Mouse (Mus musculus) hindbrain, embryonic 15.5 days (tissue): Measurements from ENCODE around the gene Gm36864. TPM values are rescaled to one million over a fixed set of nuclear protein-coding genes. Genes with fewer than 3 reads are reported as not detected.

Source experiments
- ATAC-seq: fragments of 200-750 bp; cut with Nextera tagmentation; 2 replicates; pipeline ENCODE4 v1.8.0; 2017; ENCODE audit warnings: low read depth, moderate number of reproducible peaks, moderate TSS enrichment; ENCODE audit not compliant: low FRiP score
- H3K27ac ChIP-seq: fragments of 300-500 bp; sonication (generic); replicated peaks from 2 replicates; pipeline ENCODE4 v1.5.1; 2015; ENCODE audit warnings: mild to moderate bottlenecking, inconsistent platforms
- H3K27me3 ChIP-seq: fragments of 300-500 bp; sonication (generic); 2 replicates; pipeline ENCODE4 v1.6.1; 2015; ENCODE audit warnings: control low read depth, inconsistent platforms
- H3K36me3 ChIP-seq: fragments of 300-500 bp; sonication (generic); 2 replicates; pipeline ENCODE4 v1.6.1; 2015; ENCODE audit warnings: control low read depth, inconsistent platforms
- H3K4me1 ChIP-seq: fragments of 300-500 bp; sonication (generic); replicated peaks from 2 replicates; pipeline ENCODE4 v1.6.1; 2015; ENCODE audit warnings: control low read depth, inconsistent platforms
- H3K4me2 ChIP-seq: fragments of 300-500 bp; sonication (generic); 2 replicates; pipeline ENCODE4 v1.6.1; 2015; ENCODE audit warnings: moderate library complexity, mild to moderate bottlenecking, inconsistent platforms
- H3K4me3 ChIP-seq: fragments of 300-500 bp; sonication (generic); 2 replicates; pipeline ENCODE4 v1.5.1; 2015; ENCODE audit warnings: mild to moderate bottlenecking, inconsistent platforms
- H3K9ac ChIP-seq: fragments of 300-500 bp; sonication (generic); 2 replicates; pipeline ENCODE4 v1.6.1; 2015; ENCODE audit warnings: inconsistent platforms
- H3K9me3 ChIP-seq: fragments of 300-500 bp; sonication (generic); 2 replicates; pipeline ENCODE4 v1.6.1; 2016; ENCODE audit warnings: control low read depth, inconsistent platforms
- WGBS: fragments of 180-500 bp; shearing (Covaris S2); methylation state at CpG from one replicate; pipeline ENCODE4 v1.1.7; 2015; 5-methylcytosine and 5-hydroxymethylcytosine counted together
- polyA plus RNA-seq: library from polyadenylated mRNA; unstranded; fragments of >200 nt; fragmentation: Nextera tagmentation; extraction: Ambion mirVana; gene quantifications from 2 replicates; pipeline ENCODE4 v1.2.1, GENCODE M21; 2015

Gene Gm36864
- polyA plus RNA-seq, 1 experiment from 2014 or later, result 0.17 TPM

DNA sequence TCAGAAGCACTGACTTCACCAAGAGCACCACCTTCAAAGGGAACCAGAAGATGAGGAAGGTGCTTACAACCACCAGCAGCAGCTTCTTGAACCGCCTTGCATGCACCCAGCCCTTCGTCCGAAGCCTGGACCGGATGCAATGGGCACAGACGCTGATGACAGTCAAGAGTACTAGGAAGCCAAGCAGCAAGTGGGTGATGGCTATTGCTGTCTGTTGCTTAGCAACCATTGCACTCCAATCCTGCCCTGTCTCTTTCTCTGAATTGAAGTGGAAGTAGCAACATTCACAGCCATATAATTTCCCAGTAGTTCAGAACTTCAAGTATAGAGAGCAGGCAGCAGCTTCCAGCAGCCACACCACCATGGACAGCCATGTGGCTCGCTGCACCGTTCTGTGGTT lies 45.6 kb downstream of the Gm36864 start:
- no peak; the same call in 1 of the 2 replicates for ATAC-seq
- no peaks in the 10 kb centered on the region for H3K36me3 ChIP-seq
- H3K4me2 ChIP-seq, result no peak overlapping the region
- no peak overlapping the region for H3K9ac ChIP-seq
- WGBS, result 62% methylated on average over 7 of the region's 7 CpGs
- no peak overlapping the region for H3K4me3 ChIP-seq
- H3K27me3 ChIP-seq, result no peaks in the 10 kb centered on the region
- H3K9me3 ChIP-seq, result no peaks in the 10 kb centered on the region
- H3K4me1 ChIP-seq, result 0 out of 2 replicates have a peak, but pooled peaks cover 6% of the 10 kb centered on the region
- H3K27ac ChIP-seq, result no peak overlapping the region; the same call in 1 of the 2 replicates

DNA sequence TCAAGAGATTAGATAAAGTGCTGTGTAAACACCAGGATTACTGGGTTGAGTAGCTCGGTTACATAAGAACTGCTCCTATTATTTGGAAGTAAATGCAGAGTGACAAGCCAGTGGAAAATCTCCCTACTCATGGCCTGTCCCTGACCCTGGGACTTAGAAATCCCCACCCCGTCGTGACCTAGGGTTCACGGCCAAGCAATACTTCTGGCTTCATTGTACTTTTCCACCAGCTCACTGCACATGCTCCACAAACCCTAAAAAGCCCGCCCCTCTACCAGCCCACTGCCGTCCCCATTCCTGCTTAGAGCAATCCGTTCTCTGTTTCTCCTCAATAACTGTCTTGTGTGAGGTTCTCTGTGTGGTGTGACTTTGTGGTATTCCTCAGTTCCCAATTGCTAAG lies 51.8 kb downstream of the Gm36864 start:
- no peak overlapping the region for H3K9ac ChIP-seq
- no peak overlapping the region for H3K27ac ChIP-seq
- no peak overlapping the region for H3K4me2 ChIP-seq
- no peak for ATAC-seq
- peaks cover 2% of the 10 kb centered on the region; the same call in 1 of the 2 replicates for H3K27me3 ChIP-seq
- H3K4me1 ChIP-seq, result no peaks in the 10 kb centered on the region
- H3K4me3 ChIP-seq, result no peak overlapping the region
- WGBS, result 73% methylated on average over 7 of the region's 7 CpGs
- no peaks in the 10 kb centered on the region for H3K9me3 ChIP-seq
- no peaks in the 10 kb centered on the region for H3K36me3 ChIP-seq

DNA sequence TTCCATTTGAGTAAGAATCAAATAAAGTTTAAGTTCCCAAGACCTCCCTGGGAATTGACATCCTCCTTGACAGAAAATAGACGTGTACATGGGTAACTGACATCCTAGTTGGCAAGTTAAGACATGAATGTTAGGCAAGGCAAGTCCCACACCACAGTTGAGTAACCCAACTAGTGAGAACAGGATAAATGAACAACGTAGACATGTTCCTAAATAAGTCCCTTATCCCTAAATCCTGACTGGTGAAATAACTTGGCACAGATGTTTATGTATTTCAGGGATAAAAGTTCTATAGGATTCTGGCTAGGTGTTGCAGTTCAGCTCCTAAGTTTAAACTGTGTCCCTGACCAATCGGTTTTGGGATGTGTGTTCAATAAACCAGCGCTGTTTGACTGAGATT lies 55.0 kb downstream of the Gm36864 start:
- Histone ChIP-seq H3K27ac (no peak overlapping the region), H3K4me3 (no peak overlapping the region), H3K4me2 (no peak overlapping the region), H3K4me1 (no peaks in the 10 kb centered on the region), H3K36me3 (no peaks in the 10 kb centered on the region), H3K9me3 (no peaks in the 10 kb centered on the region), H3K9ac (no peak overlapping the region), H3K27me3 (peaks cover 2% of the 10 kb centered on the region; the same call in 1 of the 2 replicates)
- WGBS, result 86% methylated on average over 4 of the region's 4 CpGs
- ATAC-seq, result no peak

DNA sequence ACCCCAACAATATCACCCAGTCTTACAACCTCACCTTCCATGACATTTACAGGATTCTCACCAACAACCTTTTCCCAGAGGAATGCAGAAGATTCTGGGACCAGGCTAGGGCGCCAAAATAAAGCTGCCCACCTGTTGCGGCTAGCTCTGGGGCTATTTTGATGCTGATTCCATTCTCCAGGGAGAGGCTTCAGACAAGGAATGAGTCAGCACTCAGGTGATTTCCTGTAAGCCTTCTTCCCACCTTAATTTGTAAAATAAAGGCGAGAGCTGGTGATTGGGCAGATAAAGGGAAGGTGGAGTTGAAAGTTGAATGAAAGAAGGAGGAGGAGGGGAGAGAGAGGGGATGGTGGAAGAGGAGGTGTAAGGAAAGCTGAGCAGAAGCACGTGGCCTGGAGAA lies 55.4 kb downstream of the Gm36864 start:
- WGBS, result 54% methylated on average over 4 of the region's 4 CpGs
- Histone ChIP-seq H3K27ac (no peak overlapping the region), H3K9me3 (no peaks in the 10 kb centered on the region), H3K27me3 (peaks cover 2% of the 10 kb centered on the region; the same call in 1 of the 2 replicates), H3K36me3 (no peaks in the 10 kb centered on the region), H3K4me3 (no peak overlapping the region), H3K4me1 (no peaks in the 10 kb centered on the region), H3K4me2 (no peak overlapping the region), H3K9ac (no peak overlapping the region)
- no peak for ATAC-seq

Other genes starting within 250 kb of the Gm36864 start
- gene Klk1b11, start 240.3 kb upstream of the Gm36864 start, polyA plus RNA-seq, result not detected in 2 replicates
- gene Klk1b26, start 224.0 kb upstream of the Gm36864 start, polyA plus RNA-seq, result not detected in 2 replicates
- not detected in 2 replicates for gene Klk1b27, start 183.9 kb upstream of the Gm36864 start, polyA plus RNA-seq
- not detected in 2 replicates for gene Klk1b21, start 133.8 kb upstream of the Gm36864 start, polyA plus RNA-seq
- not detected in 2 replicates for gene Klk1b22, start 123.5 kb upstream of the Gm36864 start, polyA plus RNA-seq
- gene Klk1b16, start 99.4 kb upstream of the Gm36864 start, polyA plus RNA-seq, result not detected in 2 replicates
- not detected in 2 replicates for gene Klk1b24, start 47.9 kb upstream of the Gm36864 start, polyA plus RNA-seq
- not detected in 2 replicates for gene Klk1b3, start 38.0 kb upstream of the Gm36864 start, polyA plus RNA-seq
- not detected in 2 replicates for gene Klk1b4, start 28.7 kb upstream of the Gm36864 start, polyA plus RNA-seq
- not detected in 2 replicates for gene Klk1b5, start 20.2 kb upstream of the Gm36864 start, polyA plus RNA-seq
- gene Klk1, start 10.8 kb upstream of the Gm36864 start, polyA plus RNA-seq, result not detected in 2 replicates
- gene 1700028J19Rik, start 10.5 kb downstream of the Gm36864 start, polyA plus RNA-seq, result 1.1 and 1.2 TPM in 2 replicates
- 193 and 221 TPM in 2 replicates for gene 2410002F23Rik, start 10.5 kb downstream of the Gm36864 start, polyA plus RNA-seq
- not detected in 2 replicates for gene Acp4, start 21.2 kb downstream of the Gm36864 start, polyA plus RNA-seq
- gene Gm15517, start 25.3 kb downstream of the Gm36864 start, polyA plus RNA-seq, result 1.2 TPM in 1 of 2 replicates, not detected in the other
- 3.0 and 3.4 TPM in 2 replicates for gene Clec11a, start 70.7 kb downstream of the Gm36864 start, polyA plus RNA-seq
- gene Shank1, start 74.1 kb downstream of the Gm36864 start, polyA plus RNA-seq, result 38.7 and 42.3 TPM in 2 replicates
- 58.9 and 68.8 TPM in 2 replicates for gene Syt3, start 147.9 kb downstream of the Gm36864 start, polyA plus RNA-seq
- gene 1700008O03Rik, start 149.6 kb downstream of the Gm36864 start, polyA plus RNA-seq, result 2.8 and 2.9 TPM in 2 replicates
- 16.7 and 16.9 TPM in 2 replicates for gene Lrrc4b, start 192.8 kb downstream of the Gm36864 start, polyA plus RNA-seq
- 3.7 and 5.0 TPM in 2 replicates for gene Aspdh, start 229.2 kb downstream of the Gm36864 start, polyA plus RNA-seq
- gene Josd2, start 231.8 kb downstream of the Gm36864 start, polyA plus RNA-seq, result 44.0 and 45.7 TPM in 2 replicates